Mouse (Mus musculus): ENCODE measurements at regions not wholly inside any gene's neighbourhood (a gene's known extent, or its start where the extent isn't known, plus 50 kb on each side); places are given as distances from the start of the nearest gene placed in this dataset.
"Not testable (repeated sequence)": the region's sequence is repeated elsewhere in the genome, so short reads cannot be mapped to it uniquely, and the experiment has no call there.

DNA sequence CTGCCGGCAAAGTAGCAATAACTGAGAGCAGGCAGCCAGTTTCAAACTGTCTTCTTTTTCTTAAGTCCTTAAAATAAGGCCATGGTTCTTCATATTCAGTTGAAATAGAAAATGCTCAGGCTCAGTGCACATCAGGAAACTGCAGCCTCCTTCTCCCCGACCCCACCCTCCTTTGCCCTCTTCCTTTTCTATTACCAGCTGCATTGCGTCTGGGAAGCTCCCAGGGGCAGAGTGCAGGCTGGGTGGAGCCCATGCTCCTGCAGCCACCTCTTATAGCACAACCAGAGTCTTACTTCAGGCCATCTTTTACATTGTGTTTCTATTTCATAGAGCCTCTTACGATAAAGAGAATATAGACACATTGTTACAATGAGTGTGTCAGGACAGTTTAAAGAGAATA is 288.2 kb downstream of the Hace1 start:
- Histone ChIP-seq H3K4me3 (ENCODE audit: low read depth, low read length) (no peak overlapping the region), H3K9me3 (ENCODE audit: low read length) (no peaks in the 10 kb centered on the region), H3K4me2 (ENCODE audit: low read depth, low read length, poor library complexity, severe bottlenecking) (no peak overlapping the region), H3K4me1 (ENCODE audit: insufficient read depth, low read length) (no peaks in the 10 kb centered on the region), H3K36me3 (ENCODE audit: insufficient read depth, low read length) (no peaks in the 10 kb centered on the region), H3K27ac (ENCODE audit: low read depth, low read length) (0 out of 2 replicates have a peak overlapping the region, but pooled peaks have one; percentile 20), H3K9ac (replicated peaks; ENCODE audit: low read length, poor library complexity, severe bottlenecking) (no peak overlapping the region), H3K27me3 (ENCODE audit: insufficient read depth, low read length) (no peaks in the 10 kb centered on the region)
- WGBS = 52% methylated on average over 4 of the region's 4 CpGs
- ATAC-seq (ENCODE audit: low FRiP score) (no peak), DNase-seq (ENCODE audit: low spot score) (no peak)
- TF ChIP-seq CTCF (IDR thresholded peaks at IDR 0.05) = no peak

DNA sequence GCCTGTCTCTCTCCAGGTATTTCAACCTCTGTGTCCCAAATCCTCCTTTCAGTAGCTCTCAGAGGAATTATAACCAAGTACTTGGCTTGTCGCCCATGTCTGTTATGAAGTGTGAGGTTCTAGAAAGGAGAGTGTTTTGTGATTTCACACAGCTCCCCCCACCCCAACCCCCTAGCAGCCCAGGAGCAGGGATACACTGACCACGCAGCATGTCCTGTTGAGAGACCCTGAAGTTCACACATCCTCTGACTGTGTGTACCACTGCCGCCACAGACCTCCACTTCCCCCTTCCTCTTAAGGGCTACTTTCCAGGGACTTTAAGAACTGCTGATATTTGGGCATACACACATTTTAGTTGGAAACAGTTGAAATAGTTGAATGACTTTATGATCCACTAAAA is 289.2 kb downstream of the Hace1 start:
- 90% methylated on average over 3 of the region's 3 CpGs for WGBS
- Histone ChIP-seq H3K36me3 (ENCODE audit: insufficient read depth, low read length) (no peaks in the 10 kb centered on the region), H3K27ac (ENCODE audit: low read depth, low read length) (no peak overlapping the region), H3K4me1 (ENCODE audit: insufficient read depth, low read length) (no peaks in the 10 kb centered on the region), H3K9ac (replicated peaks; ENCODE audit: low read length, poor library complexity, severe bottlenecking) (no peak overlapping the region), H3K4me3 (ENCODE audit: low read depth, low read length) (no peak overlapping the region), H3K27me3 (ENCODE audit: insufficient read depth, low read length) (no peaks in the 10 kb centered on the region), H3K9me3 (ENCODE audit: low read length) (no peaks in the 10 kb centered on the region), H3K4me2 (ENCODE audit: low read depth, low read length, poor library complexity, severe bottlenecking) (no peak overlapping the region)
- ATAC-seq (ENCODE audit: low FRiP score) (no peak), DNase-seq (ENCODE audit: low spot score) (no peak)
- TF ChIP-seq CTCF (IDR thresholded peaks at IDR 0.05) = no peak

- no peak for TF ChIP-seq CTCF (IDR thresholded peaks at IDR 0.05)
- H3K27me3 ChIP-seq (ENCODE audit: insufficient read depth, low read length) = no peaks in the 10 kb centered on the region
- H3K9me3 ChIP-seq (ENCODE audit: low read length) = no peaks in the 10 kb centered on the region
- 0 out of 2 replicates have a peak, but pooled peaks cover 4% of the 10 kb centered on the region for H3K4me1 ChIP-seq (ENCODE audit: insufficient read depth, low read length)
- H3K9ac ChIP-seq (replicated peaks; ENCODE audit: low read length, poor library complexity, severe bottlenecking) = no peak overlapping the region
- H3K27ac ChIP-seq (ENCODE audit: low read depth, low read length) = no peak overlapping the region
- WGBS = 67% methylated on average over 4 of the region's 4 CpGs
- no peak overlapping the region for H3K4me3 ChIP-seq (ENCODE audit: low read depth, low read length)
- no peaks in the 10 kb centered on the region for H3K36me3 ChIP-seq (ENCODE audit: insufficient read depth, low read length)
- no peak overlapping the region for H3K4me2 ChIP-seq (ENCODE audit: low read depth, low read length, poor library complexity, severe bottlenecking)
- no peak for DNase-seq (ENCODE audit: low spot score)
- no peak for ATAC-seq (ENCODE audit: low FRiP score)
Measured at GRCm38 (mm10) chr10:45871028-45871427, 293.4 kb downstream of the Hace1 start.

- DNase-seq (ENCODE audit: low spot score) (no peak), ATAC-seq (ENCODE audit: low FRiP score) (no peak)
- WGBS = 86% methylated on average over 4 of the region's 4 CpGs
- Histone ChIP-seq H3K27ac (ENCODE audit: low read depth, low read length) (no peak overlapping the region), H3K9ac (replicated peaks; ENCODE audit: low read length, poor library complexity, severe bottlenecking) (no peak overlapping the region), H3K9me3 (ENCODE audit: low read length) (no peaks in the 10 kb centered on the region), H3K27me3 (ENCODE audit: insufficient read depth, low read length) (no peaks in the 10 kb centered on the region), H3K4me1 (ENCODE audit: insufficient read depth, low read length) (0 out of 2 replicates have a peak, but pooled peaks cover 4% of the 10 kb centered on the region), H3K4me2 (ENCODE audit: low read depth, low read length, poor library complexity, severe bottlenecking) (no peak overlapping the region), H3K4me3 (ENCODE audit: low read depth, low read length) (no peak overlapping the region), H3K36me3 (ENCODE audit: insufficient read depth, low read length) (no peaks in the 10 kb centered on the region)
- no peak for TF ChIP-seq CTCF (IDR thresholded peaks at IDR 0.05)
Measured at GRCm38 (mm10) chr10:45872007-45872890, 294.6 kb downstream of the Hace1 start.

DNA sequence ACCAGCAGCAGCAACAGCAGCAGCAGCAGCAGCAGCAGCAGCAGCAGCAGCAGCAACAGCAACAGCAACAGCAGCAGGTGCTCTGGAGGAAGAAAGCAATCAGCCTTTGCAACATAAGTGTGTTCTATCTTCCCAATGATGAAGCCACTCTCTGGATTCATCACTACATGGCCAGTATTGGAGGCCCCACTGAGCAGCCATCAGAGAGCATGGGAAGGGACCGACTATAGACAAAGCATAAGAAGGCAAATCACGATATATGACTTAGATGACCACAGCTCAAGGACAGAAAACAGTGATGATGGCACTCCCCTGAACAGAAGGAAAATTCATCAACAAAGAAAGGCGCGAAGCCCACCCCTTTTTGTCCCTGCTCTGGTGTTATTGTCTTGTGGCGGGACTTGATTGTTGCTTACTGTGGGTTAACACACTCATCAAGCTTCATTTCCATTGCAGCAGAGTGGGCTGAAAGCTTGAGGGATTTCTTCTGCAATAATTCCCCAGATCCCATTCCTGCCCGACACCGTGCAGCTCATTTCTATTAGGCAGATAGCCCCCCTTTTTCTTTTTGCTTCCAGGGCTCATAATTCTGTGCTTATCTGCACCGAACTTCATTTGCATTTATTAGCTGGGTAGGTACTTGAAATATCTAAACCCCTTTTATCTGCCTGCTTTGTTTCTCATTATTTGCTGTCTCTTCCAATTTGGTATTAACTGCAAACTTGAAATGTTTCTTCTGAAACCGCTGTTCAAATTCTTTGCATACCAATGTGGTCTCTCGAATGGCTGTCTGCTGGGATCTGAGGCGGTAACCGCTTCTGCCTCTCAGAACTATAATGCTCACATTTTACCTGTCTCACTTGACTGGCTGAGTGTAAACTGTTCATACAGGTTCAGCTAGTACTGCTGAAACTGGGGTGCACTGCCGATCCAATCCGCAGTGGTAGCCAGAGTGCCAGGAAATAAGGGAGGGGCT is 296.5 kb downstream of the Hace1 start:
- H3K4me2 ChIP-seq (ENCODE audit: low read depth, low read length, poor library complexity, severe bottlenecking) = peak overlapping the region; percentile 33
- H3K9ac ChIP-seq (replicated peaks; ENCODE audit: low read length, poor library complexity, severe bottlenecking) = 0 out of 2 replicates have a peak overlapping the region, but pooled peaks have one; percentile 24
- DNase-seq (ENCODE audit: low spot score) (no peak), ATAC-seq (ENCODE audit: low FRiP score) (peak; percentile 77)
- H3K27ac ChIP-seq (ENCODE audit: low read depth, low read length) = peak overlapping the region; percentile 63
- no peak for TF ChIP-seq CTCF (IDR thresholded peaks at IDR 0.05)
- 33% methylated on average over 14 of the region's 14 CpGs for WGBS
- 0 out of 2 replicates have a peak, but pooled peaks cover 4% of the 10 kb centered on the region for H3K4me1 ChIP-seq (ENCODE audit: insufficient read depth, low read length)
- H3K27me3 ChIP-seq (ENCODE audit: insufficient read depth, low read length) = no peaks in the 10 kb centered on the region
- H3K9me3 ChIP-seq (ENCODE audit: low read length) = no peaks in the 10 kb centered on the region
- H3K36me3 ChIP-seq (ENCODE audit: insufficient read depth, low read length) = no peaks in the 10 kb centered on the region
- H3K4me3 ChIP-seq (ENCODE audit: low read depth, low read length) = 0 out of 2 replicates have a peak overlapping the region, but pooled peaks have one; percentile 5

- not testable (repeated sequence) for H3K4me3 ChIP-seq (ENCODE audit: low read depth, low read length); H3K9me3 ChIP-seq (ENCODE audit: low read length); H3K27ac ChIP-seq (ENCODE audit: low read depth, low read length); ATAC-seq (ENCODE audit: low FRiP score); H3K4me1 ChIP-seq (ENCODE audit: insufficient read depth, low read length); H3K27me3 ChIP-seq (ENCODE audit: insufficient read depth, low read length); H3K4me2 ChIP-seq (ENCODE audit: low read depth, low read length, poor library complexity, severe bottlenecking); DNase-seq (ENCODE audit: low spot score); H3K36me3 ChIP-seq (ENCODE audit: insufficient read depth, low read length); H3K9ac ChIP-seq (replicated peaks; ENCODE audit: low read length, poor library complexity, severe bottlenecking)
- 97% methylated on average over 20 of the region's 20 CpGs for WGBS
Measured at GRCm38 (mm10) chr10:45875287-45875686, 297.7 kb downstream of the Hace1 start.
